Mouse (Mus musculus) retina, adult 2 months (tissue): ENCODE results near the gene Cap1.

Experiments
- DNase-seq: peaks from one replicate; pipeline ENCODE4 v3.0.0-alpha.2; 2012; ENCODE audit warnings: low read depth, low spot score

The Cap1 gene

GRCm38 (mm10) chr4:122885768-122886578 is at the start of gene Cap1:
Gene Cap1 (minus strand): TSS chr4:122886056.
- peak; percentile 98 for DNase-seq

- no peak for DNase-seq
These were observed 48.0 kb upstream of the Cap1 start for GRCm38 (mm10) chr4:122933857-122934256.

GRCm38 (mm10) chr4:122933051-122933591 is 47.3 kb upstream of the Cap1 start:
- no peak for DNase-seq

GRCm38 (mm10) chr4:122932239-122932978 is 46.6 kb upstream of the Cap1 start:
- no peak for DNase-seq

GRCm38 (mm10) chr4:122930939-122931590 is 45.2 kb upstream of the Cap1 start:
- no peak for DNase-seq

GRCm38 (mm10) chr4:122923392-122924344 is 37.8 kb upstream of the Cap1 start:
- DNase-seq, result no peak

GRCm38 (mm10) chr4:122922841-122923240 is 37.0 kb upstream of the Cap1 start:
- DNase-seq, result no peak

- no peak for DNase-seq
These were observed 30.1 kb upstream of the Cap1 start for GRCm38 (mm10) chr4:122915985-122916384.

- DNase-seq, result no peak
These were observed 28.3 kb upstream of the Cap1 start for GRCm38 (mm10) chr4:122914186-122914585.

GRCm38 (mm10) chr4:122912613-122913012 is 26.8 kb upstream of the Cap1 start:
- no peak for DNase-seq

- DNase-seq, result peak; percentile 11
These were observed 24.7 kb upstream of the Cap1 start for GRCm38 (mm10) chr4:122910577-122910976.

GRCm38 (mm10) chr4:122909572-122910189 is 23.8 kb upstream of the Cap1 start:
- DNase-seq, result no peak

GRCm38 (mm10) chr4:122905359-122905758 is 19.5 kb upstream of the Cap1 start:
- no peak for DNase-seq

GRCm38 (mm10) chr4:122903709-122904108 is 17.9 kb upstream of the Cap1 start:
- no peak for DNase-seq

- no peak for DNase-seq
These were observed 16.3 kb upstream of the Cap1 start for GRCm38 (mm10) chr4:122902156-122902555.

- DNase-seq, result no peak
These were observed 12.5 kb upstream of the Cap1 start for GRCm38 (mm10) chr4:122898313-122898712.

GRCm38 (mm10) chr4:122897750-122898149 is 11.9 kb upstream of the Cap1 start:
- no peak for DNase-seq

- DNase-seq, result no peak
These were observed 6.3 kb upstream of the Cap1 start for GRCm38 (mm10) chr4:122892157-122892556.

- no peak for DNase-seq
These were observed 5.7 kb upstream of the Cap1 start for GRCm38 (mm10) chr4:122891597-122891996.

GRCm38 (mm10) chr4:122890881-122891481 is 5.1 kb upstream of the Cap1 start:
- no peak for DNase-seq
